8 mouse cellular contexts compared by ENCODE assay signal in genomic region chr6:67169873-67170673, GRCm38 (mm10).
DNase-seq lines count a peak whose midpoint lies in the region; ATAC-seq and TF ChIP-seq lines count a peak whose summit lies in the region.

No protein-coding gene starts in this region.

- no peak overlapping the region for H3K4me3 ChIP-seq in cerebellum, adult 2 months (replicated peaks; ENCODE audit: insufficient read depth, low read depth, low read length)
- H3K4me3 ChIP-seq in forebrain, postnatal 0 days (ENCODE audit: low read depth, low read length): peak overlapping the region; percentile 18; the same call in 1 of the 2 replicates
- no peak overlapping the region for H3K4me3 ChIP-seq in hindbrain, embryonic 12.5 days

- no peak overlapping the region for H3K27ac ChIP-seq in cerebellum, adult 2 months (ENCODE audit: insufficient read depth, low read length)
- no peak overlapping the region for H3K27ac ChIP-seq in forebrain, postnatal 0 days (ENCODE audit: low read depth, low read length)
- no peak overlapping the region for H3K27ac ChIP-seq in hindbrain, embryonic 12.5 days

- ATAC-seq in frontal cortex, adult (ENCODE audit: low TSS enrichment): peak; percentile 84
- peak; percentile 70 for ATAC-seq in forebrain, postnatal 0 days
- ATAC-seq in hindbrain, embryonic 12.5 days (ENCODE audit: low FRiP score): peak; percentile 47
- peak; percentile 89 for ATAC-seq in megakaryocyte, adult 5-6 weeks (ENCODE audit: poor library complexity, severe bottlenecking)

- DNase-seq in frontal cortex, postnatal 25 days (ENCODE audit: low spot score in 2 of 2): no peak
- DNase-seq in cerebellum, adult 2 months: peak; percentile 58 to 73
- DNase-seq in forebrain, postnatal 0 days: peak; percentile 73
- DNase-seq in left cerebral cortex, postnatal 10 days (ENCODE audit: extremely low spot score in 1 of 2, low spot score in 2 of 2): peak; percentile 23 to 64
- peak; percentile 59 for DNase-seq in right cerebral cortex, postnatal 10 days (ENCODE audit: low spot score in 2 of 2)

- TF ChIP-seq POLR2A in cerebellum, adult 2 months (IDR thresholded peaks at IDR 0.05; ENCODE audit: borderline replicate concordance, insufficient read depth, low read length): no peak

- TF ChIP-seq CTCF in cerebellum, adult 2 months (IDR thresholded peaks at IDR 0.05; ENCODE audit: borderline replicate concordance, insufficient read depth, low read depth, low read length): peak; percentile 90
- peak; percentile 83 for TF ChIP-seq CTCF in forebrain, postnatal 0 days (IDR thresholded peaks at IDR 0.05; ENCODE audit: low read depth)

- no peaks in the 10 kb centered on the region for H3K36me3 ChIP-seq in forebrain, postnatal 0 days (ENCODE audit: insufficient read depth)
- no peaks in the 10 kb centered on the region for H3K36me3 ChIP-seq in hindbrain, embryonic 12.5 days

- peak overlapping the region; percentile 32 for H3K4me2 ChIP-seq in forebrain, postnatal 0 days (ENCODE audit: low read depth)
- H3K4me2 ChIP-seq in hindbrain, embryonic 12.5 days (replicated peaks): no peak overlapping the region

- intact Hi-C loops in left cerebral cortex, postnatal 10 days (cut with DNase I): loop anchor here (2.0 to 5.0 kb wide), 2 partner anchors 149 to 262 kb away; no protein-coding TSS in a partner anchor

- H3K4me1 ChIP-seq in cerebellum, adult 2 months (ENCODE audit: control insufficient read depth, insufficient read depth, low read length): no peaks in the 10 kb centered on the region
- H3K4me1 ChIP-seq in forebrain, postnatal 0 days (ENCODE audit: insufficient read depth): no peaks in the 10 kb centered on the region
- 0 out of 2 replicates have a peak, but pooled peaks cover 6% of the 10 kb centered on the region for H3K4me1 ChIP-seq in hindbrain, embryonic 12.5 days

- no peaks in the 10 kb centered on the region for H3K9me3 ChIP-seq in forebrain, postnatal 0 days (ENCODE audit: low read length)
- H3K9me3 ChIP-seq in hindbrain, embryonic 12.5 days (replicated peaks): no peaks in the 10 kb centered on the region

- no peaks in the 10 kb centered on the region for H3K27me3 ChIP-seq in cerebellum, adult 2 months (ENCODE audit: control insufficient read depth, insufficient read depth, low read length)
- H3K27me3 ChIP-seq in forebrain, postnatal 0 days (ENCODE audit: insufficient read depth, low read length): no peaks in the 10 kb centered on the region
- H3K27me3 ChIP-seq in hindbrain, embryonic 12.5 days: no peaks in the 10 kb centered on the region

- no peak overlapping the region for H3K9ac ChIP-seq in forebrain, postnatal 0 days
- no peak overlapping the region for H3K9ac ChIP-seq in hindbrain, embryonic 12.5 days

- 50% methylated on average over 13 of the region's 13 CpGs for WGBS in cerebellum, adult 2 months
- WGBS in forebrain, postnatal 0 days: 50% methylated on average over 13 of the region's 13 CpGs
- 49% methylated on average over 13 of the region's 13 CpGs for WGBS in hindbrain, embryonic 12.5 days

Comparison
In these comparisons a context has a peak if more than half of its experiments do, and no peak if none do; other contexts are left out.
1. DNase-seq: peak in cerebellum, adult 2 months (2 of 2), forebrain, postnatal 0 days (single experiment), left cerebral cortex, postnatal 10 days (2 of 2) and right cerebral cortex, postnatal 10 days (2 of 2); none in frontal cortex, postnatal 25 days (0 of 2).
2. Peak in every context shown above with its lines, with median percentiles within 50 percentile points of each other: ATAC-seq.